Mouse (Mus musculus): ENCODE measurements at regions not wholly inside any gene's neighbourhood (a gene's known extent, or its start where the extent isn't known, plus 50 kb on each side); places are given as distances from the start of the nearest gene placed in this dataset.
"Not testable (repeated sequence)": the region's sequence is repeated elsewhere in the genome, so short reads cannot be mapped to it uniquely, and the experiment has no call there.

GRCm38 (mm10) chr3:31508471-31508870, 198.3 kb upstream of the Slc7a14 start:
- WGBS, result 91% methylated on average over 4 of the region's 4 CpGs
- no peaks in the 10 kb centered on the region for H3K36me3 ChIP-seq (ENCODE audit: control insufficient read depth, insufficient read depth, low read length)
- no peak overlapping the region for H3K9ac ChIP-seq (ENCODE audit: low read length)
- ATAC-seq (ENCODE audit: insufficient number of reproducible peaks, low FRiP score, low TSS enrichment, low read depth), result no peak
- no peak overlapping the region for H3K27ac ChIP-seq (replicated peaks; ENCODE audit: low read depth, low read length)
- DNase-seq (ENCODE audit: low spot score), result no peak
- H3K9me3 ChIP-seq (ENCODE audit: control insufficient read depth, low read length), result no peaks in the 10 kb centered on the region
- H3K4me1 ChIP-seq (ENCODE audit: control insufficient read depth, insufficient read depth, low read length), result no peaks in the 10 kb centered on the region
- H3K4me2 ChIP-seq (ENCODE audit: low read depth, severe bottlenecking), result no peak overlapping the region
- H3K27me3 ChIP-seq (ENCODE audit: control insufficient read depth, insufficient read depth, low read length), result no peaks in the 10 kb centered on the region
- no peak overlapping the region for H3K4me3 ChIP-seq (ENCODE audit: low read depth, low read length)

GRCm38 (mm10) chr3:31499201-31499968, 189.2 kb upstream of the Slc7a14 start:
- ATAC-seq (ENCODE audit: insufficient number of reproducible peaks, low FRiP score, low TSS enrichment, low read depth) (no peak), DNase-seq (ENCODE audit: low spot score) (no peak)
- H3K27me3 ChIP-seq (ENCODE audit: control insufficient read depth, insufficient read depth, low read length), result no peaks in the 10 kb centered on the region
- H3K4me3 ChIP-seq (ENCODE audit: low read depth, low read length), result no peak overlapping the region
- H3K4me2 ChIP-seq (ENCODE audit: low read depth, severe bottlenecking), result no peak overlapping the region
- no peaks in the 10 kb centered on the region for H3K36me3 ChIP-seq (ENCODE audit: control insufficient read depth, insufficient read depth, low read length)
- H3K27ac ChIP-seq (replicated peaks; ENCODE audit: low read depth, low read length), result no peak overlapping the region
- H3K4me1 ChIP-seq (ENCODE audit: control insufficient read depth, insufficient read depth, low read length), result no peaks in the 10 kb centered on the region
- WGBS, result 80% methylated on average over 10 of the region's 10 CpGs
- H3K9me3 ChIP-seq (ENCODE audit: control insufficient read depth, low read length), result peaks cover 2% of the 10 kb centered on the region; the same call in 1 of the 2 replicates
- H3K9ac ChIP-seq (ENCODE audit: low read length), result no peak overlapping the region

GRCm38 (mm10) chr3:31495287-31495686, 185.1 kb upstream of the Slc7a14 start:
- Histone ChIP-seq H3K4me2 (ENCODE audit: low read depth, severe bottlenecking) (no peak overlapping the region), H3K27ac (replicated peaks; ENCODE audit: low read depth, low read length) (no peak overlapping the region), H3K9me3 (ENCODE audit: control insufficient read depth, low read length) (peaks cover 2% of the 10 kb centered on the region; the same call in 1 of the 2 replicates), H3K4me3 (ENCODE audit: low read depth, low read length) (no peak overlapping the region), H3K36me3 (ENCODE audit: control insufficient read depth, insufficient read depth, low read length) (no peaks in the 10 kb centered on the region), H3K4me1 (ENCODE audit: control insufficient read depth, insufficient read depth, low read length) (no peaks in the 10 kb centered on the region), H3K27me3 (ENCODE audit: control insufficient read depth, insufficient read depth, low read length) (no peaks in the 10 kb centered on the region), H3K9ac (ENCODE audit: low read length) (no peak overlapping the region)
- ATAC-seq (ENCODE audit: insufficient number of reproducible peaks, low FRiP score, low TSS enrichment, low read depth) (no peak), DNase-seq (ENCODE audit: low spot score) (no peak)
- WGBS, result 85% methylated on average over 1 of the region's 1 CpGs

- no peaks in the 10 kb centered on the region for H3K27me3 ChIP-seq (ENCODE audit: control insufficient read depth, insufficient read depth, low read length)
- no peak for DNase-seq (ENCODE audit: low spot score)
- WGBS, result 90% methylated on average over 1 of the region's 1 CpGs
Measured at GRCm38 (mm10) chr3:31494706-31495105, 184.5 kb upstream of the Slc7a14 start.

GRCm38 (mm10) chr3:31491736-31492135, 181.6 kb upstream of the Slc7a14 start:
- ATAC-seq (ENCODE audit: insufficient number of reproducible peaks, low FRiP score, low TSS enrichment, low read depth); H3K4me2 ChIP-seq (ENCODE audit: low read depth, severe bottlenecking); H3K27me3 ChIP-seq (ENCODE audit: control insufficient read depth, insufficient read depth, low read length); H3K9ac ChIP-seq (ENCODE audit: low read length); H3K4me1 ChIP-seq (ENCODE audit: control insufficient read depth, insufficient read depth, low read length); H3K27ac ChIP-seq (replicated peaks; ENCODE audit: low read depth, low read length); H3K9me3 ChIP-seq (ENCODE audit: control insufficient read depth, low read length); H3K4me3 ChIP-seq (ENCODE audit: low read depth, low read length); H3K36me3 ChIP-seq (ENCODE audit: control insufficient read depth, insufficient read depth, low read length); DNase-seq (ENCODE audit: low spot score): not testable (repeated sequence)
- WGBS, result 97% methylated on average over 1 of the region's 1 CpGs

More at GRCm38 (mm10) chr3:31494706-31495105, 184.5 kb upstream of the Slc7a14 start:
- H3K9me3 ChIP-seq (ENCODE audit: control insufficient read depth, low read length), result peaks cover 2% of the 10 kb centered on the region; the same call in 1 of the 2 replicates
- no peak overlapping the region for H3K9ac ChIP-seq (ENCODE audit: low read length)
- no peaks in the 10 kb centered on the region for H3K4me1 ChIP-seq (ENCODE audit: control insufficient read depth, insufficient read depth, low read length)
- no peak for ATAC-seq (ENCODE audit: insufficient number of reproducible peaks, low FRiP score, low TSS enrichment, low read depth)
- no peak overlapping the region for H3K27ac ChIP-seq (replicated peaks; ENCODE audit: low read depth, low read length)
- no peak overlapping the region for H3K4me3 ChIP-seq (ENCODE audit: low read depth, low read length)
- H3K36me3 ChIP-seq (ENCODE audit: control insufficient read depth, insufficient read depth, low read length), result no peaks in the 10 kb centered on the region
- H3K4me2 ChIP-seq (ENCODE audit: low read depth, severe bottlenecking), result no peak overlapping the region

- DNase-seq (ENCODE audit: low spot score) (no peak), ATAC-seq (ENCODE audit: insufficient number of reproducible peaks, low FRiP score, low TSS enrichment, low read depth) (no peak)
- no peak overlapping the region for H3K4me3 ChIP-seq (ENCODE audit: low read depth, low read length)
- WGBS, result 84% methylated on average over 6 of the region's 6 CpGs
- no peaks in the 10 kb centered on the region for H3K36me3 ChIP-seq (ENCODE audit: control insufficient read depth, insufficient read depth, low read length)
- H3K4me2 ChIP-seq (ENCODE audit: low read depth, severe bottlenecking), result no peak overlapping the region
- no peaks in the 10 kb centered on the region for H3K4me1 ChIP-seq (ENCODE audit: control insufficient read depth, insufficient read depth, low read length)
- no peaks in the 10 kb centered on the region for H3K27me3 ChIP-seq (ENCODE audit: control insufficient read depth, insufficient read depth, low read length)
- no peak overlapping the region for H3K9ac ChIP-seq (ENCODE audit: low read length)
- H3K9me3 ChIP-seq (ENCODE audit: control insufficient read depth, low read length), result no peaks in the 10 kb centered on the region
- no peak overlapping the region for H3K27ac ChIP-seq (replicated peaks; ENCODE audit: low read depth, low read length)
Measured at GRCm38 (mm10) chr3:31487596-31487995, 177.4 kb upstream of the Slc7a14 start.

- no peak overlapping the region for H3K4me2 ChIP-seq (ENCODE audit: low read depth, severe bottlenecking)
- ATAC-seq (ENCODE audit: insufficient number of reproducible peaks, low FRiP score, low TSS enrichment, low read depth) (no peak), DNase-seq (ENCODE audit: low spot score) (no peak)
- H3K27ac ChIP-seq (replicated peaks; ENCODE audit: low read depth, low read length), result no peak overlapping the region
- H3K4me1 ChIP-seq (ENCODE audit: control insufficient read depth, insufficient read depth, low read length), result no peaks in the 10 kb centered on the region
- 58% methylated on average over 3 of the region's 3 CpGs for WGBS
- no peaks in the 10 kb centered on the region for H3K27me3 ChIP-seq (ENCODE audit: control insufficient read depth, insufficient read depth, low read length)
- H3K4me3 ChIP-seq (ENCODE audit: low read depth, low read length), result no peak overlapping the region
- H3K9me3 ChIP-seq (ENCODE audit: control insufficient read depth, low read length), result no peaks in the 10 kb centered on the region
- no peaks in the 10 kb centered on the region for H3K36me3 ChIP-seq (ENCODE audit: control insufficient read depth, insufficient read depth, low read length)
- no peak overlapping the region for H3K9ac ChIP-seq (ENCODE audit: low read length)
Measured at GRCm38 (mm10) chr3:31481964-31482363, 171.8 kb upstream of the Slc7a14 start.

- no peaks in the 10 kb centered on the region for H3K36me3 ChIP-seq (ENCODE audit: control insufficient read depth, insufficient read depth, low read length)
- H3K27me3 ChIP-seq (ENCODE audit: control insufficient read depth, insufficient read depth, low read length), result no peaks in the 10 kb centered on the region
- H3K4me3 ChIP-seq (ENCODE audit: low read depth, low read length), result no peak overlapping the region
- no peak overlapping the region for H3K27ac ChIP-seq (replicated peaks; ENCODE audit: low read depth, low read length)
- H3K4me1 ChIP-seq (ENCODE audit: control insufficient read depth, insufficient read depth, low read length), result no peaks in the 10 kb centered on the region
- DNase-seq (ENCODE audit: low spot score) (no peak), ATAC-seq (ENCODE audit: insufficient number of reproducible peaks, low FRiP score, low TSS enrichment, low read depth) (no peak)
- H3K9me3 ChIP-seq (ENCODE audit: control insufficient read depth, low read length), result no peaks in the 10 kb centered on the region
- H3K4me2 ChIP-seq (ENCODE audit: low read depth, severe bottlenecking), result no peak overlapping the region
- no peak overlapping the region for H3K9ac ChIP-seq (ENCODE audit: low read length)
- WGBS, result 64% methylated on average over 1 of the region's 1 CpGs
Measured at GRCm38 (mm10) chr3:31467882-31468281, 157.7 kb upstream of the Slc7a14 start.

GRCm38 (mm10) chr3:31464260-31464659, 154.1 kb upstream of the Slc7a14 start:
- Histone ChIP-seq H3K36me3 (ENCODE audit: control insufficient read depth, insufficient read depth, low read length) (no peaks in the 10 kb centered on the region), H3K27ac (replicated peaks; ENCODE audit: low read depth, low read length) (no peak overlapping the region), H3K4me2 (ENCODE audit: low read depth, severe bottlenecking) (no peak overlapping the region), H3K4me3 (ENCODE audit: low read depth, low read length) (no peak overlapping the region), H3K9ac (ENCODE audit: low read length) (no peak overlapping the region), H3K4me1 (ENCODE audit: control insufficient read depth, insufficient read depth, low read length) (no peaks in the 10 kb centered on the region), H3K27me3 (ENCODE audit: control insufficient read depth, insufficient read depth, low read length) (no peaks in the 10 kb centered on the region), H3K9me3 (ENCODE audit: control insufficient read depth, low read length) (no peaks in the 10 kb centered on the region)
- DNase-seq (ENCODE audit: low spot score) (no peak), ATAC-seq (ENCODE audit: insufficient number of reproducible peaks, low FRiP score, low TSS enrichment, low read depth) (no peak)
- 87% methylated on average over 4 of the region's 4 CpGs for WGBS
